Mouse (Mus musculus) stomach, embryonic 16.5 days (tissue): ENCODE data around the gene D430019H16Rik. TPM values are rescaled to one million over a fixed set of nuclear protein-coding genes. Genes with fewer than 3 reads are reported as not detected.

ENCODE experiments used
- ATAC-seq: fragments of 200-750 bp; cut with Nextera tagmentation; 2 replicates; pipeline ENCODE4 v1.8.0; 2017; ENCODE audit warnings: moderate number of reproducible peaks, moderate TSS enrichment; ENCODE audit not compliant: insufficient read depth, low FRiP score
- H3K27ac ChIP-seq: fragments of 300-500 bp; sonication (generic); 2 replicates; pipeline ENCODE4 v1.5.1; 2014; ENCODE audit warnings: low read length
- H3K27me3 ChIP-seq: fragments of 300-500 bp; sonication (generic); 2 replicates; pipeline ENCODE4 v1.6.1; 2014; ENCODE audit warnings: low read length, control low read depth, mixed read lengths; ENCODE audit not compliant: control insufficient read depth, insufficient read depth
- H3K36me3 ChIP-seq: fragments of 300-500 bp; sonication (generic); 2 replicates; pipeline ENCODE4 v1.6.1; 2014; ENCODE audit warnings: low read length; ENCODE audit not compliant: control insufficient read depth, insufficient read depth
- H3K4me1 ChIP-seq: fragments of 300-500 bp; sonication (generic); 2 replicates; pipeline ENCODE4 v1.6.1; 2014; ENCODE audit warnings: low read length, control low read depth, mixed read lengths; ENCODE audit not compliant: control insufficient read depth, insufficient read depth
- H3K4me2 ChIP-seq: fragments of 300-500 bp; sonication (generic); 2 replicates; pipeline ENCODE4 v1.6.1; 2014; ENCODE audit warnings: low read depth, low read length, mixed read lengths
- H3K4me3 ChIP-seq: fragments of 300-500 bp; sonication (generic); replicated peaks from 2 replicates; pipeline ENCODE4 v1.5.1; 2014; ENCODE audit warnings: mild to moderate bottlenecking, low read length
- H3K9ac ChIP-seq: fragments of 300-500 bp; sonication (generic); 2 replicates; pipeline ENCODE4 v1.6.1; 2014; ENCODE audit warnings: low read length
- H3K9me3 ChIP-seq: fragments of 300-500 bp; sonication (generic); replicated peaks from 2 replicates; pipeline ENCODE4 v1.6.1; 2016; ENCODE audit warnings: low read length, control low read depth; ENCODE audit not compliant: control insufficient read depth
- WGBS: fragments of 180-500 bp; shearing (Covaris S2); extraction: QIAGEN DNeasy Blood & Tissue Kit; methylation state at CpG from one replicate; pipeline ENCODE4 v1.1.7; 2014; 5-methylcytosine and 5-hydroxymethylcytosine counted together
- polyA plus RNA-seq: library from polyadenylated mRNA; unstranded; fragments of >200 nt; fragmentation: Nextera tagmentation; extraction: Ambion mirVana; gene quantifications from 2 replicates; pipeline ENCODE4 v1.2.1, GENCODE M21; 2015

The D430019H16Rik gene
- polyA plus RNA-seq, 1 experiment from 2014 or later: 1.3 TPM

DNA sequence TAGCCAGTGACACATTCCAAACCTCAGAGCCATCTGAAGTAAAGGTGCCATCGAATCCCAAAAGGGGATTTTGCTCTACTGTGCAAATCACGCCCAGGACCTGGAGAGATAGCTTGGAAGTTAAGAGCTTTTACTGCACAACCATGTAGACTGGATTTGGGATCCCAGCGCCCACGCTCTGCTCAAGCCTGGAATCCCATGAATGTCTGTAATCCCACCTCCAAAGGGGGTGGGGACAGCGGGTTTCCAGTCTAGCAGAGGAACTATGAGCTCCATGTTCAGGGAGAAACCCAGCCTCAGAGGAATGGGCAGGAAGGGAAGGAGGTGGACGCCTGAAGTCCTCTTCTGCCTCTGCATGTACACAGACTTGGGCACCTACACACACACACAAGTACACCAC is 13.7 kb upstream of the D430019H16Rik start:
- WGBS: 76% methylated on average over 6 of the region's 6 CpGs
- no peak overlapping the region for H3K4me3 ChIP-seq
- H3K9me3 ChIP-seq: no peaks in the 10 kb centered on the region
- H3K9ac ChIP-seq: no peak overlapping the region
- no peaks in the 10 kb centered on the region for H3K36me3 ChIP-seq
- H3K27me3 ChIP-seq: no peaks in the 10 kb centered on the region
- H3K27ac ChIP-seq: no peak overlapping the region
- no peak for ATAC-seq
- H3K4me2 ChIP-seq: no peak overlapping the region
- H3K4me1 ChIP-seq: no peaks in the 10 kb centered on the region

DNA sequence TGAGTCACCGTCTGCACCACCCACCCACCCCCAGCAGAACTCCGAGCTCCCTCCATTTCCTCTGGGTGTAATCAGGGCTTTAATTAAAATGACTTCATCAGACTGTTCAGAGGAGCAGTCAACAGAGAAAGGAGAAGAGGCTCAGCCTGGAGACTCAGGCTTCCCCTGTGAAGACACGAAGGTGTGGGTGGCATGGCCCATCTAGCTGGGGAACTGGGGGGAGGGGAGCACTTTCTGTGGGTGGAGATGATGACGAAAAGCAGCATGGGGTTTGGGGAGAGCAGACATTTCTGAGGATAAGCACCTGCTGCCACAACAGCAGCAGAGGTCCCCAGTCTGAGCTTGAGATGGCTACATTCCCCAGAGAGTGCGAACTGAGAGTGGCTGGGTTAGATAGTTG is 10.1 kb upstream of the D430019H16Rik start:
- 59% methylated on average over 5 of the region's 5 CpGs for WGBS
- no peak overlapping the region for H3K9ac ChIP-seq
- no peak overlapping the region for H3K4me3 ChIP-seq
- H3K4me2 ChIP-seq: no peak overlapping the region
- H3K27me3 ChIP-seq: no peaks in the 10 kb centered on the region
- no peaks in the 10 kb centered on the region for H3K36me3 ChIP-seq
- no peak overlapping the region for H3K27ac ChIP-seq
- H3K9me3 ChIP-seq: no peaks in the 10 kb centered on the region
- ATAC-seq: no peak
- H3K4me1 ChIP-seq: no peaks in the 10 kb centered on the region

DNA sequence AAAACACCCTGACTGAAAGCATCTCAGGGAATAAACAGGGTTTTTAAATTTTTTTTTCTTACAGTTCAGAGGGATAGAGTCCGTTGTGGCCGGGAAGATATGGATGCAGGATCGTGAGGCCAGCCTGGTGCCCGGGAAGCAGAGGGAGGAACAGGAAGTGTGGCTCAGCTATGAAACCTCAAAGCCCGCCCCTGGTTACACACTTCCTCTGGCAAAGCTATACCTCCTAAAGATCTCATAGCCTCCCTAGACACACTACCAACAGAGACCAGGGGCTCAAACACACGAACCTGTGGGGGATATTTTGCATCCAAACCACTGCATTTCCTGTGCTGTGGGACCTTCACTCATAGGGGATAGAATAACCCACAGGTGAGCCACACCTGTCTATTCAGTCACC is 7.9 kb upstream of the D430019H16Rik start:
- H3K4me2 ChIP-seq: no peak overlapping the region
- H3K4me1 ChIP-seq: no peaks in the 10 kb centered on the region
- no peak overlapping the region for H3K9ac ChIP-seq
- H3K9me3 ChIP-seq: no peaks in the 10 kb centered on the region
- ATAC-seq: no peak
- no peaks in the 10 kb centered on the region for H3K27me3 ChIP-seq
- WGBS: 77% methylated on average over 6 of the region's 6 CpGs
- H3K4me3 ChIP-seq: no peak overlapping the region
- H3K36me3 ChIP-seq: no peaks in the 10 kb centered on the region
- H3K27ac ChIP-seq: no peak overlapping the region

DNA sequence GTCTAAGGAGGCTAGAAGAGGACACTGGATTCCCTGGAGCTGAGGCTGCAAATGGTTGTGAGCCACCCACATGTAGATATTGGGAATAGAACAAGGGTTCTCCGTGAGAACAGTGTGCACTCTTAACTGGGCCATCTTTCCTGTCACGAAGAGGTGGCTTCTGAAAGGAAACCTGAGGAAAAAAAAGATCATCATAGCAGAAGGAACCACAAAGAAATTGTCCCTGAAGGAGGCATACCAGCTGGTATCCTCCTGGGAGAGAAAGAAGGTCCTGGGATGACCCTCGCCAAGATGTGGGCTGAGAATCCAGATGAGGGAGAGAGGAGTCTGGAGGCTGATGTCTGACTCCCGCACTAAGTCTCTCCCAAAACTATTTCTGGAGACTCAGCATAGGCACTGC is 4.4 kb upstream of the D430019H16Rik start:
- H3K4me1 ChIP-seq: peaks cover 5% of the 10 kb centered on the region; the same call in 1 of the 2 replicates
- H3K27me3 ChIP-seq: no peaks in the 10 kb centered on the region
- H3K9me3 ChIP-seq: no peaks in the 10 kb centered on the region
- no peak overlapping the region for H3K9ac ChIP-seq
- H3K27ac ChIP-seq: no peak overlapping the region
- 69% methylated on average over 4 of the region's 4 CpGs for WGBS
- H3K36me3 ChIP-seq: no peaks in the 10 kb centered on the region
- no peak overlapping the region for H3K4me3 ChIP-seq
- no peak for ATAC-seq
- H3K4me2 ChIP-seq: no peak overlapping the region

DNA sequence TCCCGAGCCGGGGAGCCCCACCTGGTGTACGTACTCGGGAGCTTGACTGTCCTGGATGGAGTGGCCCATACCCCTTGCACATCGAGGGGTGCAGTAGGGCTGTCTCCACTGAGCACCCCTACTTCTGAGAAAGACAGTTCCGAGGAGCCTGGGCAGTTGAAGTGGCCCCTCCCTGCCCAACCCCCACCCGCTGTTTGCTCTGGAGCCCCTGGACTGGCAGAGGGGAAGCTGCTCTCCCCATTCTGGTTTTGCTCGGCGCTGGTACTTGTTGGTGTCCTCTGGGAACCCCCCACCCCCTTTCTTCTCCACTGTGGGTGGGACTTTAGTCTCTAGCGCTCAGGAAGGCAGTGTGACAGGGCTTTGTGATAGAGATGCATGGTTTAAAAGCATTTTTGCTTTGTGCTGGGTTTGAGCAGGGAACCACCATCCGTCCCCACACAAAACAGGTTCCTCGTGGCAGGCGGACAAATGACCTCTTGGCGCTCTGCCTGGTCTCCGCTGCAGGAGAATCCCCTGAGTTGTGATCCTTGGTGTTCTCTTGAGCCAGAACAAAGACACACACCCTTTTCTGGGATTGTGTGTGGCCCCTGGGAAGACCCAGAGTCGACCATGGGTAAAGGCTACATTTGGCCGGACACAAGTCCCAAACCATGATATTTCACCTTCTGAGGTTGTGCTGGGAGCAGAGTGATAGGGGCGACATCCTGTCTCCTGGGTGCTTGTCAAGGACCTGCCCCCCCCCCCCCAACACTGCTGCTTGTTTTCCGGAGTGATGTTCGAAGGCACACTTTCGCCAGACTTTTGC is 804 bp downstream of the D430019H16Rik start:
- Histone ChIP-seq H3K4me1 (peaks cover 19% of the 10 kb centered on the region), H3K27ac (peak overlapping the region; percentile 15; the same call in 1 of the 2 replicates)

DNA sequence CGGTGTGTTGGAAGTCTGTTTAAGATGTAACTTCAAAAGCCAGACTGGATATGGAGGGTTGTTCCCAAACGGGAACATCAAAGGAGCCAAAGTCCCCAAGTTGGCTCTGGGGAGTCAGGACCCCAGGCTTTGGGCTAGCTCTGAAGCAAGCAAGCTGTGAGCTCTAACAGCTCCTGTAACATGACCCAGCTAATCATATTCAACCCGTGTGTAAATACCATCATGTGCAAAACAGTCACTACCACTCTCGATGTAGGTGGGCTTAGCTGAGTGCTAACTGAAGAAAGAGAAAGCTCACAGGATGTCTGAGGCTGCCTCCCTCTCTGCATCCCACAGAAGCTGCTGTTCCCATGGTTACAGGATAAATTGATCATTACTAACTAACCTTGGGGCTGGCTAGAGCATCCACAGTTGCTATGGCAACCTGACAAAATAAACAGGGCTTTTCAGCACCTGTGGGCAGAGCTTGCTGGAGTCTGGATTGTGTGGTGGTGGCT is 1.5 kb downstream of the D430019H16Rik start:
- ATAC-seq: no peak
- H3K4me3 ChIP-seq: peak overlapping the region; percentile 67
- no peaks in the 10 kb centered on the region for H3K36me3 ChIP-seq
- peaks cover 19% of the 10 kb centered on the region for H3K4me1 ChIP-seq
- H3K27ac ChIP-seq: no peak overlapping the region
- no peaks in the 10 kb centered on the region for H3K27me3 ChIP-seq
- H3K9me3 ChIP-seq: no peaks in the 10 kb centered on the region
- peak overlapping the region; percentile 75; the same call in 1 of the 2 replicates for H3K9ac ChIP-seq
- H3K4me2 ChIP-seq: peak overlapping the region; percentile 92
- 3% methylated on average over 4 of the region's 4 CpGs for whole genome bisulfite sequencing

More for the DNA sequence above, 804 bp downstream of the D430019H16Rik start:
- peak overlapping the region; percentile 92 for H3K4me2 ChIP-seq
- peak overlapping the region; percentile 67 for H3K4me3 ChIP-seq
- H3K36me3 ChIP-seq: no peaks in the 10 kb centered on the region
- no peaks in the 10 kb centered on the region for H3K9me3 ChIP-seq
- H3K9ac ChIP-seq: peak overlapping the region; percentile 75
- WGBS: 2% methylated on average over 21 of the region's 21 CpGs
- peak; percentile 14 for ATAC-seq
- H3K27me3 ChIP-seq: no peaks in the 10 kb centered on the region

DNA sequence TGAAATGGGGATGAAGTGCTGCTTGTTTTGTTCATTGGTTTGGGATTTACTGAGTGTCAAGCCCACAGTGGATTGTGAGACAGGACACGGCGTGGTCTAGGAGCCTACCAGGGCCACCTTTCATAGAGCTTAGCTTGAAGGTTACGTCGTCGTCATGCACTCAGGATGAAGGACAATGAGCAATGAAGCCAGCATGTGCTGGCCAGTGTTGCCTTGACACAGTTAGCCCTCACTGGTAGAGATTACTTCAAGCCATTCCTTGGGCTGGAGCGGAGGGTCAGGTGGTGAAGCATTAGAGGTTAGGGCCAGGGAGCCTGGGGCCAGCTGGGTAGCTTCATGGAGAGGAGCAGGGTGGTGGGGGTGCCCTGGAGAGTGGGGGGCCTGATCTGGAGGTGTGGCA is 5.1 kb downstream of the D430019H16Rik start:
- Histone ChIP-seq H3K4me2 (no peak overlapping the region), H3K27me3 (no peaks in the 10 kb centered on the region), H3K9ac (no peak overlapping the region), H3K36me3 (no peaks in the 10 kb centered on the region), H3K9me3 (no peaks in the 10 kb centered on the region), H3K4me3 (no peak overlapping the region), H3K27ac (no peak overlapping the region), H3K4me1 (peaks cover 14% of the 10 kb centered on the region)
- 92% methylated on average over 6 of the region's 6 CpGs for WGBS
- ATAC-seq: no peak

DNA sequence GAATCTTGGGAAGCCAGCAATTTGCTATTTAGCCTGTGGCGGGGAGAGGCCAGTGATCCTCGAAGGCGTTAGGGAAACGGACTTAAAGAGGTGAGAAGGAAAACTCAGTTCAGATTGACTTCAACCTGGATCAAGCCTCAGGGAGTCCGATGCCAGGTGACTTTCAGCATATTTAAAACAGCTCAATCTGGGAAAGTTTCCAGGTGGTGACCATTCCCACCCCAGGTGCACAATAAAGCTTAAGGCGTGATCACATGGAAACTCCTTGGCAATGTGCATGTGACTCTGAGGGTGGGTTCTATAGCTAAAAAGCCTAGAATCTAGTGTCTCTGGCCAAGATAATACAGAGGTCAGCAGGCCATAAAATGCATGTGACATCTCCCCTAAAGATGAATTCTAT is 7.4 kb downstream of the D430019H16Rik start:
- no peaks in the 10 kb centered on the region for H3K9me3 ChIP-seq
- H3K27ac ChIP-seq: no peak overlapping the region
- no peak overlapping the region for H3K4me3 ChIP-seq
- no peak for ATAC-seq
- H3K27me3 ChIP-seq: no peaks in the 10 kb centered on the region
- no peak overlapping the region for H3K9ac ChIP-seq
- WGBS: 80% methylated on average over 6 of the region's 6 CpGs
- peaks cover 4% of the 10 kb centered on the region; the same call in 1 of the 2 replicates for H3K4me1 ChIP-seq
- H3K4me2 ChIP-seq: no peak overlapping the region
- no peaks in the 10 kb centered on the region for H3K36me3 ChIP-seq

DNA sequence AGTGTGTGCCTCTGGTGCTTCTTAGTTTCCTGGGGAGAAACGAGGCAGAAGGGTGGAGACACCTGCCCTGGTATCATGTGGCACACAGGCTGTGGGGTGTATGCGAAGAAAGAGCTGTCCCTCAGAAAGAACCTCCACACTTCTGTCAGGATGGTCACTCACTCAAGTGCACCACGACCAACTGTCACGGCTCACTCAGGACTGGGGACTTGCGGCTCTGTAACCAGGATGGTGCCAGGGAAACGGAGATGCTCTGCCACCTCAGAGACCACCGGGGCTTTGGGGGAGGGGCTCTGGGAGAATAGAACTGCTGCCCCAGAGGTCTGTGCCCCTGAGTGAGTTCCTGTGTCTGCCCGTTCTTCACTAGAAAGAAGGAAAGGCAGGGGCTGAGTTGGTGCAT is 15.4 kb downstream of the D430019H16Rik start:
- H3K9me3 ChIP-seq: no peaks in the 10 kb centered on the region
- no peak overlapping the region for H3K4me3 ChIP-seq
- H3K27ac ChIP-seq: no peak overlapping the region
- H3K9ac ChIP-seq: no peak overlapping the region
- WGBS: 71% methylated on average over 8 of the region's 8 CpGs
- ATAC-seq: no peak
- peaks cover 11% of the 10 kb centered on the region for H3K4me1 ChIP-seq
- H3K27me3 ChIP-seq: no peaks in the 10 kb centered on the region
- H3K4me2 ChIP-seq: no peak overlapping the region
- no peaks in the 10 kb centered on the region for H3K36me3 ChIP-seq
